Mouse (Mus musculus): Measurements from ENCODE around the gene Zfp513.

GRCm38 (mm10) chr5:31220448-31221303 is 18.6 kb upstream of the Zfp513 start, which contains the start of gene Ppm1g:
- TF ChIP-seq CTCF (IDR thresholded peaks at IDR 0.05; ENCODE audit: low read depth): no peak
- TF ChIP-seq EP300 (IDR thresholded peaks at IDR 0.05; ENCODE audit: low read depth): peak; percentile 24; the same call in 1 of the 2 replicates
